Mouse (Mus musculus): ENCODE measurements around the gene Slit2.

Gene Slit2

GRCm38 (mm10) chr5:47982941-47983701 is at the start of gene Slit2:
Gene Slit2 (plus strand): TSS chr5:47983138.
- DNase-seq, result no peak

- DNase-seq, result no peak
Measured at GRCm38 (mm10) chr5:47938586-47939372, 44.2 kb upstream of the Slit2 start.

GRCm38 (mm10) chr5:47956451-47956850 is 26.5 kb upstream of the Slit2 start:
- no peak for DNase-seq

- no peak for DNase-seq
Measured at GRCm38 (mm10) chr5:47975795-47976194, 7.1 kb upstream of the Slit2 start.

- no peak for DNase-seq
Measured at GRCm38 (mm10) chr5:47979371-47979770, 3.6 kb upstream of the Slit2 start.

GRCm38 (mm10) chr5:47980459-47980858 is 2.5 kb upstream of the Slit2 start:
- DNase-seq, result no peak

- DNase-seq, result no peak
Measured at GRCm38 (mm10) chr5:47981951-47982350, 987 bp upstream of the Slit2 start.

- no peak for DNase-seq
Measured at GRCm38 (mm10) chr5:47983746-47984583, 1.0 kb downstream of the Slit2 start.

- no peak for DNase-seq
Measured at GRCm38 (mm10) chr5:47984584-47985197, 1.8 kb downstream of the Slit2 start.

- no peak for DNase-seq
Measured at GRCm38 (mm10) chr5:47985198-47985631, 2.3 kb downstream of the Slit2 start.

- DNase-seq, result no peak
Measured at GRCm38 (mm10) chr5:47985901-47986670, 3.1 kb downstream of the Slit2 start.

- DNase-seq, result no peak
Measured at GRCm38 (mm10) chr5:47990926-47991325, 8.0 kb downstream of the Slit2 start.

GRCm38 (mm10) chr5:48003708-48004415 is 20.9 kb downstream of the Slit2 start:
- no peak for DNase-seq

- no peak for DNase-seq
Measured at GRCm38 (mm10) chr5:48005533-48005932, 22.6 kb downstream of the Slit2 start.

- no peak for DNase-seq
Measured at GRCm38 (mm10) chr5:48006059-48006458, 23.1 kb downstream of the Slit2 start.

- no peak for DNase-seq
Measured at GRCm38 (mm10) chr5:48023441-48023840, 40.5 kb downstream of the Slit2 start.

- no peak for DNase-seq
Measured at GRCm38 (mm10) chr5:48034875-48035274, 51.9 kb downstream of the Slit2 start.

- DNase-seq, result no peak
Measured at GRCm38 (mm10) chr5:48038033-48038432, 55.1 kb downstream of the Slit2 start.

GRCm38 (mm10) chr5:48048986-48049751 is 66.2 kb downstream of the Slit2 start:
- no peak for DNase-seq

- DNase-seq, result no peak
Measured at GRCm38 (mm10) chr5:48050637-48051314, 67.8 kb downstream of the Slit2 start.

All from B cell, adult 2 months (primary cell).